Mouse (Mus musculus) megakaryocyte-erythroid progenitor cell, adult 5-6 weeks (primary cell): ENCODE measurements around the gene Hus1. TPM values are rescaled to one million over a fixed set of nuclear protein-coding genes. Genes with fewer than 3 reads are reported as not detected.
A peak's percentile ranks its signal among the peaks of the same experiment; 100 is the strongest.

ENCODE experiments used
- ATAC-seq: replicated peaks from 2 replicates; pipeline ENCODE4 v1.8.0; 2016; ENCODE audit warnings: mild to moderate bottlenecking, inconsistent platforms; ENCODE audit not compliant: severe bottlenecking, poor library complexity, low FRiP score, low TSS enrichment
- total RNA-seq, 2 experiments: library from RNA; stranded (forward) in 1 of 2; stranded (reverse) in 1 of 2; fragments of 200-1000, 215-1000 nt in 1 of 2; fragments of >200 nt in 1 of 2; fragmentation: Nextera tagmentation in 1 of 2; gene quantifications; 2 replicates each; pipeline ENCODE4 v1.2.3; 2014 to 2017

Hus1 gene
- total RNA-seq, 2 experiments from 2014 or later: 30.3 to 36.5 TPM

- no peak for ATAC-seq
Measured at GRCm38 (mm10) chr11:8986058-8986457, 24.9 kb downstream of the Hus1 start.

- ATAC-seq: peak; percentile 86
Measured at GRCm38 (mm10) chr11:8983237-8983861, 27.6 kb downstream of the Hus1 start.

GRCm38 (mm10) chr11:8978154-8978553 is 32.8 kb downstream of the Hus1 start:
- no peak for ATAC-seq

- no peak for ATAC-seq
Measured at GRCm38 (mm10) chr11:8973166-8973565, 37.8 kb downstream of the Hus1 start, which contains the start of gene Pkd1l1. Pkd1l1 (minus strand) TSS chr11:8973266.

GRCm38 (mm10) chr11:8972093-8972492 is 38.9 kb downstream of the Hus1 start:
- 0 out of 2 replicates have a peak, but pooled peaks have one; percentile 39 for ATAC-seq

- ATAC-seq: peak; percentile 92
Measured at GRCm38 (mm10) chr11:8970509-8970908, 40.5 kb downstream of the Hus1 start.

GRCm38 (mm10) chr11:8968094-8968493 is 42.9 kb downstream of the Hus1 start:
- ATAC-seq: 0 out of 2 replicates have a peak, but pooled peaks have one; percentile 42

GRCm38 (mm10) chr11:8958572-8958971 is 52.4 kb downstream of the Hus1 start:
- no peak for ATAC-seq

- no peak for ATAC-seq
Measured at GRCm38 (mm10) chr11:8958108-8958507, 52.9 kb downstream of the Hus1 start.

GRCm38 (mm10) chr11:8957023-8957422 is 54.0 kb downstream of the Hus1 start:
- 0 out of 2 replicates have a peak, but pooled peaks have one; percentile 63 for ATAC-seq

- ATAC-seq: no peak
Measured at GRCm38 (mm10) chr11:8955678-8956077, 55.3 kb downstream of the Hus1 start.

GRCm38 (mm10) chr11:8949765-8950430 is 61.1 kb downstream of the Hus1 start:
- no peak for ATAC-seq

- no peak for ATAC-seq
Measured at GRCm38 (mm10) chr11:8948871-8949270, 62.1 kb downstream of the Hus1 start.

GRCm38 (mm10) chr11:8944114-8944513 is 66.9 kb downstream of the Hus1 start:
- ATAC-seq: no peak

Other genes with a start within 250 kb of the Hus1 start
- gene Pkd1l1, start 37.9 kb downstream of the Hus1 start, total RNA-seq (2014; fragmentation: Nextera tagmentation): 0.11 TPM in 1 of 2 replicates, not detected in the other
- not detected in 2 replicates for gene Pkd1l1, start 37.9 kb downstream of the Hus1 start, total RNA-seq (2017)
- gene Gm11992, start 37.4 kb upstream of the Hus1 start, total RNA-seq (2014; fragmentation: Nextera tagmentation): 0.92 TPM in 1 of 2 replicates, not detected in the other
- 0.38 TPM in 1 of 2 replicates, not detected in the other for gene Gm11992, start 37.4 kb upstream of the Hus1 start, total RNA-seq (2017)
- not detected in 2 replicates for gene Sun3, start 37.8 kb upstream of the Hus1 start, total RNA-seq (2014; fragmentation: Nextera tagmentation)
- gene Sun3, start 37.8 kb upstream of the Hus1 start, total RNA-seq (2017): not detected in 2 replicates
- gene Upp1, start 106.9 kb upstream of the Hus1 start, total RNA-seq (2014; fragmentation: Nextera tagmentation): not detected in 2 replicates
- 1.3 TPM in 1 of 2 replicates, not detected in the other for gene Upp1, start 106.9 kb upstream of the Hus1 start, total RNA-seq (2017)
- gene Abca13, start 180.8 kb upstream of the Hus1 start, total RNA-seq (2014; fragmentation: Nextera tagmentation): 1.8 TPM in 1 of 2 replicates, not detected in the other
- 0.08 and 0.66 TPM in 2 replicates for gene Abca13, start 180.8 kb upstream of the Hus1 start, total RNA-seq (2017)